Mouse (Mus musculus) thymus, adult 18-20 months (tissue): ENCODE measurements around the gene Olfr502.
"Not testable (repeated sequence)": the region's sequence is repeated elsewhere in the genome, so short reads cannot be mapped to it uniquely, and the experiment has no call there.

Experiments used
- DNase-seq, 2 experiments: peaks; one replicate each; pipeline ENCODE4 v3.0.0; 2022; ENCODE audit warnings: mixed read lengths in 2 of 2

Gene Olfr502

DNA sequence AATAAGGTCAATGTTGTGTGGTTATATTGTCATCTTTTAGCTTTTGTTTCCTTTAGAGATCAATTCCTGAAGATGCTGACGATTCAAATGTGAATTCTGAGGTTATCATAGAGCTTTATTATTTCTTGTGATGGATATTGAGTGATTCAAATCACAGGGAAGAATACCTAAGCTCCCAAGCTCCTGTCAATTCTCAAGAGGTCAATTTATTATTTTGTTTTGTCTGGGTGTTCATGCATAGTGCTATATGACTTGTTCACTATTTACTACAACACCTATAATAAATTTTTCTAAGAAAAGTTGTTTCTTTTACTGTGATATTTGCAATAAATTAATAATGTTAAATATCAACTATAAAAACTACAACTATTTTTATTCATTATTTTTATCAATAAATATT, at the start of gene Olfr502:
Gene Olfr502, minus strand, starts transcription at position 101 of the 400 bp plus-strand sequence.
- no peak for DNase-seq

DNA sequence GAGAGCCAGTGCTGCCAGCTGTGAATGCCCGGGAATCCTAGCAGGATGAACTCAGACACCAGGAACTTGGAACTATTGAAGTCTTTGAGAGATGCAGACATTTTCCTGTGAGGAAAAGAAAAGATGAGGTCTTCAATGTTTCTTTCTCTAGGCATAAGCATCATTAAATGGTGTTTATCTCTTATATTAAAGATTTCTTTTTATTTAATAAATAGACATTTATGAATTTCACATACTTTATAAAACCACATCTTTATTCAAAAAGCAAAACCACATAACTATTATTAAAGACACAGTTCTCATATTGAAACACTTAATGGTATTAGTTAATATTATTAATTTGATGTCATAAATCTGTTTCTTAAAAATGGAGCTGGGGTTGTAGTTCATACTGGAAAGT, 40.8 kb upstream of the Olfr502 start, which contains the start of gene Olfr504:
Gene Olfr504, minus strand, starts transcription at position 101 of the 400 bp plus-strand sequence.
- DNase-seq, result no peak

DNA sequence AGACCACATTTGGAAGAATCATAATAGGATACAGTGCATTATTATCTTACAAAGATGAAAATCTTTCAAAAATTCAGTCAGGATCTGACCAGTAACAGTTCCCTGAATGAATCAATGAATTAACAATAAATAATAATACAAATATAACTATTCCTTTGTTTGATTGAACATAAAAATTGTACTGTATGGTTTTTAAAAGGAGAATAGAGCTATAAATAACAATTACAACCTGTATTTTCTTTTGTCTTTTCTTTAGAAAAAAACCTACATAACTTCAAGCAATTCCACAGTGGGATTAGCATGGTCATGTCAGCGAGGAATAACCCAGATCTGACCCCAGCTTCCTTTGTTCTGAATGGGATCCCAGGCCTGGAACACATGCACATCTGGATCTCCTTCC, 19.4 kb upstream of the Olfr502 start, which contains the start of gene Olfr503:
Gene Olfr503, plus strand, starts transcription at position 301 of the 400 bp plus-strand sequence.
- not testable (repeated sequence) for DNase-seq

DNA sequence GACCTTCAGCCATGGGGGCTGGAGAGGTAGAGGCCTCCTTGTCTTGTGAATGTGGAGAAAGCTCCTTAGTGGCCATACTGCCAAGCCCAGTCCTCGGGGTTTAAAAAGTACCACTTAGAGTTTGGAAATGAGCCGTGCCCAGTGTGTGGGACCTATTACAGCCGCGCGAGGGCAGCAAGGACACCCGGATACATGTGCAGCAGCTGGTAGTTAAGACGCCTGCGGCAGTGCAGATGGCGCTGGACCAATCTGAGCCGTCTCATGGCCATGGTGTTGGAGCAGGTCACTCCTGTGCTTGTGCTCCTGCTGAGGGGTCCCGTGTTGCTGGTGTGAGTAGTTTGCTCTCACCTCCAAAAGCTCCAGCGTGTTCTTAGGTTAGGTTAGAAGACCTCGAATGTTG, 17.6 kb upstream of the Olfr502 start:
- DNase-seq, result no peak
